Mouse (Mus musculus) liver, postnatal 0 days (tissue): ENCODE measurements at regions not wholly inside any gene's neighbourhood (a gene's known extent, or its start where the extent isn't known, plus 50 kb on each side); places are given as distances from the start of the nearest gene placed in this dataset.

Experiments
- ATAC-seq: fragments of 200-750 bp; cut with Nextera tagmentation; 2 replicates; pipeline ENCODE4 v1.8.0; 2017; ENCODE audit warnings: mild to moderate bottlenecking, moderate library complexity
- DNase-seq: peaks from one replicate; pipeline ENCODE4 v3.0.0-alpha.2; 2016
- H3K27ac ChIP-seq: fragments of 300-500 bp; sonication (generic); 2 replicates; pipeline ENCODE4 v1.5.1; 2014; ENCODE audit warnings: antibody characterized with exemption, moderate library complexity, mild to moderate bottlenecking, low read depth
- H3K27me3 ChIP-seq: fragments of 300-500 bp; sonication (generic); 2 replicates; pipeline ENCODE4 v1.6.1; 2014; ENCODE audit warnings: low read length, control low read depth, mixed read lengths; ENCODE audit not compliant: insufficient read depth
- H3K36me3 ChIP-seq: fragments of 300-500 bp; sonication (generic); replicated peaks from 2 replicates; pipeline ENCODE4 v1.6.1; 2014; ENCODE audit warnings: mild to moderate bottlenecking, control low read depth, low read length, moderate library complexity, mixed read lengths; ENCODE audit not compliant: insufficient read depth
- H3K4me1 ChIP-seq: fragments of 300-500 bp; sonication (generic); 2 replicates; pipeline ENCODE4 v1.6.1; 2014; ENCODE audit warnings: antibody characterized with exemption, mild to moderate bottlenecking, control low read depth; ENCODE audit not compliant: insufficient read depth
- H3K4me2 ChIP-seq: fragments of 300-500 bp; sonication (generic); 2 replicates; pipeline ENCODE4 v1.6.1; 2014; ENCODE audit warnings: low read depth, mild to moderate bottlenecking, low read length, moderate library complexity, mixed read lengths
- H3K4me3 ChIP-seq: fragments of 300-500 bp; sonication (generic); 2 replicates; pipeline ENCODE4 v1.5.1; 2014; ENCODE audit warnings: low read depth, low read length
- H3K9ac ChIP-seq: fragments of 300-500 bp; sonication (generic); replicated peaks from 2 replicates; pipeline ENCODE4 v1.6.1; 2014; ENCODE audit warnings: mild to moderate bottlenecking, moderate library complexity
- H3K9me3 ChIP-seq: fragments of 300-500 bp; sonication (generic); 2 replicates; pipeline ENCODE4 v1.6.1; 2016; ENCODE audit warnings: mild to moderate bottlenecking, control low read depth, low read length, mixed read lengths
- CTCF ChIP-seq: sonication (generic); IDR thresholded peaks from 2 replicates; pipeline ENCODE4 v1.5.1; 2016; ENCODE audit warnings: antibody characterized with exemption, low read depth
- EP300 ChIP-seq: IDR thresholded peaks from 2 replicates; pipeline ENCODE4 v1.6.1; 2016; ENCODE audit warnings: antibody characterized with exemption, low read depth, mild to moderate bottlenecking
- WGBS: fragments of 180-500 bp; shearing (Covaris S2); extraction: QIAGEN DNeasy Blood & Tissue Kit; methylation state at CpG from one replicate; pipeline ENCODE4 v1.1.7; 2014; ENCODE audit not compliant: insufficient replicate concordance; 5-methylcytosine and 5-hydroxymethylcytosine counted together

GRCm38 (mm10) chr10:84260931-84261650 lies 179.3 kb downstream of the Nuak1 start:
- Histone ChIP-seq H3K9me3 (no peaks in the 10 kb centered on the region), H3K4me1 (no peaks in the 10 kb centered on the region), H3K9ac (no peak overlapping the region), H3K27me3 (no peaks in the 10 kb centered on the region), H3K4me2 (no peak overlapping the region), H3K4me3 (no peak overlapping the region), H3K27ac (no peak overlapping the region), H3K36me3 (no peaks in the 10 kb centered on the region)
- TF ChIP-seq EP300 (no peak), CTCF (no peak)
- no peak for DNase-seq
- 65% methylated on average over 6 of the region's 6 CpGs for WGBS
- ATAC-seq: no peak

GRCm38 (mm10) chr10:84262943-84263342 lies 177.5 kb downstream of the Nuak1 start:
- no peaks in the 10 kb centered on the region for H3K4me1 ChIP-seq
- ATAC-seq (no peak), DNase-seq (no peak)
- H3K9ac ChIP-seq: no peak overlapping the region
- H3K27ac ChIP-seq: no peak overlapping the region
- TF ChIP-seq EP300 (no peak), CTCF (no peak)
- no peak overlapping the region for H3K4me3 ChIP-seq
- H3K4me2 ChIP-seq: no peak overlapping the region
- 65% methylated on average over 4 of the region's 4 CpGs for WGBS
- H3K27me3 ChIP-seq: no peaks in the 10 kb centered on the region
- no peaks in the 10 kb centered on the region for H3K36me3 ChIP-seq
- H3K9me3 ChIP-seq: no peaks in the 10 kb centered on the region

GRCm38 (mm10) chr10:84285832-84286506 lies 154.4 kb downstream of the Nuak1 start:
- Histone ChIP-seq H3K4me2 (no peak overlapping the region), H3K4me1 (no peaks in the 10 kb centered on the region), H3K27ac (no peak overlapping the region), H3K9ac (no peak overlapping the region), H3K27me3 (no peaks in the 10 kb centered on the region), H3K36me3 (no peaks in the 10 kb centered on the region), H3K4me3 (no peak overlapping the region), H3K9me3 (no peaks in the 10 kb centered on the region)
- ATAC-seq (no peak), DNase-seq (no peak)
- no peak for TF ChIP-seq CTCF
- TF ChIP-seq EP300: no peak
- 73% methylated on average over 6 of the region's 6 CpGs for WGBS

GRCm38 (mm10) chr10:84294422-84294821 lies 146.0 kb downstream of the Nuak1 start:
- Histone ChIP-seq H3K9me3 (no peaks in the 10 kb centered on the region), H3K36me3 (no peaks in the 10 kb centered on the region), H3K27me3 (no peaks in the 10 kb centered on the region), H3K4me1 (no peaks in the 10 kb centered on the region), H3K4me3 (no peak overlapping the region), H3K4me2 (no peak overlapping the region), H3K27ac (no peak overlapping the region), H3K9ac (no peak overlapping the region)
- ATAC-seq (no peak), DNase-seq (no peak)
- TF ChIP-seq EP300: no peak
- no peak for TF ChIP-seq CTCF
- 69% methylated on average over 4 of the region's 4 CpGs for WGBS

GRCm38 (mm10) chr10:84296168-84296567 lies 144.2 kb downstream of the Nuak1 start:
- no peak overlapping the region for H3K27ac ChIP-seq
- no peaks in the 10 kb centered on the region for H3K9me3 ChIP-seq
- no peak for DNase-seq
- H3K36me3 ChIP-seq: no peaks in the 10 kb centered on the region
- no peak overlapping the region for H3K9ac ChIP-seq
- no peak overlapping the region for H3K4me3 ChIP-seq
- WGBS: 67% methylated on average over 3 of the region's 3 CpGs
- no peaks in the 10 kb centered on the region for H3K27me3 ChIP-seq
- ATAC-seq: no peak
- no peaks in the 10 kb centered on the region for H3K4me1 ChIP-seq
- no peak overlapping the region for H3K4me2 ChIP-seq
- TF ChIP-seq CTCF: no peak
- TF ChIP-seq EP300: no peak

- no peak for TF ChIP-seq EP300
- no peak for TF ChIP-seq CTCF
- H3K4me3 ChIP-seq: no peak overlapping the region
Observed at GRCm38 (mm10) chr10:84301561-84301960, 138.8 kb downstream of the Nuak1 start.

More at GRCm38 (mm10) chr10:84301561-84301960, 138.8 kb downstream of the Nuak1 start:
- ATAC-seq (no peak), DNase-seq (no peak)
- no peaks in the 10 kb centered on the region for H3K9me3 ChIP-seq
- H3K36me3 ChIP-seq: no peaks in the 10 kb centered on the region
- WGBS: 42% methylated on average over 2 of the region's 2 CpGs
- no peak overlapping the region for H3K4me2 ChIP-seq
- no peak overlapping the region for H3K9ac ChIP-seq
- H3K4me1 ChIP-seq: no peaks in the 10 kb centered on the region
- H3K27ac ChIP-seq: no peak overlapping the region
- H3K27me3 ChIP-seq: no peaks in the 10 kb centered on the region
